Comparison of ENCODE assay signal across 28 mouse cellular contexts in genomic region chr8:34222187-34222586, GRCm38 (mm10).
"Had no signal": no experiment of that assay in that cellular context is flagged by ENCODE, and none has a peak within 500 bp of the region (broad histone marks: within the 10 kb centered on the region; RNA-seq: fewer than 3 reads in every experiment).

No protein-coding gene starts in this region.

- H3K4me2 ChIP-seq: embryonic facial prominence, embryonic 12.5 days; embryonic facial prominence, embryonic 13.5 days; embryonic facial prominence, embryonic 15.5 days; forebrain, embryonic 12.5 days; forebrain, embryonic 13.5 days; forebrain, embryonic 15.5 days had no signal

- H3K9ac ChIP-seq: embryonic facial prominence, embryonic 12.5 days; embryonic facial prominence, embryonic 13.5 days; embryonic facial prominence, embryonic 15.5 days; forebrain, embryonic 12.5 days; forebrain, embryonic 13.5 days; forebrain, embryonic 15.5 days had no signal

- DNase-seq: cerebellum, adult 2 months; cerebellum, adult 8-10 months; cerebellum, adult 9-10 months; cerebellum, adult 9-11 months; cerebellum, postnatal 10 days; cerebellum, postnatal 14 days; cerebellum, postnatal 25 days; cerebellum, postnatal 36 days; embryo, embryonic 11 days; gastrocnemius, adult 2 months; gastrocnemius, postnatal 10 days; gastrocnemius, postnatal 14 days; gastrocnemius, postnatal 25 days; gastrocnemius, postnatal 36 days; heart, adult 11 months; heart, adult 18-20 months; heart, adult 2 months had no signal

- H3K27ac ChIP-seq: embryonic facial prominence, embryonic 10.5 days; embryonic facial prominence, embryonic 12.5 days; embryonic facial prominence, embryonic 13.5 days; embryonic facial prominence, embryonic 15.5 days; forebrain, embryonic 10.5 days; forebrain, embryonic 12.5 days; forebrain, embryonic 13.5 days; forebrain, embryonic 15.5 days; gastrocnemius, adult 2 months; heart, adult 2 months; heart, embryonic 10.5 days had no signal

- H3K4me1 ChIP-seq: embryonic facial prominence, embryonic 10.5 days; embryonic facial prominence, embryonic 12.5 days; embryonic facial prominence, embryonic 13.5 days; embryonic facial prominence, embryonic 15.5 days had no signal

- H3K4me3 ChIP-seq: embryonic facial prominence, embryonic 10.5 days; embryonic facial prominence, embryonic 12.5 days; embryonic facial prominence, embryonic 13.5 days; embryonic facial prominence, embryonic 15.5 days; erythroblast, embryonic 14.5 days; forebrain, embryonic 10.5 days; forebrain, embryonic 12.5 days; forebrain, embryonic 13.5 days; forebrain, embryonic 15.5 days; gastrocnemius, adult 2 months; heart, adult 2 months; heart, embryonic 10.5 days had no signal

- H3K36me3 ChIP-seq: embryonic facial prominence, embryonic 10.5 days; embryonic facial prominence, embryonic 12.5 days; embryonic facial prominence, embryonic 13.5 days; embryonic facial prominence, embryonic 15.5 days; forebrain, embryonic 10.5 days; forebrain, embryonic 12.5 days; forebrain, embryonic 15.5 days; heart, embryonic 10.5 days had no signal

- ATAC-seq: forebrain, embryonic 13.5 days; forebrain, embryonic 15.5 days; forebrain, embryonic 16.5 days had no signal

- H3K9me3 ChIP-seq: embryonic facial prominence, embryonic 13.5 days; embryonic facial prominence, embryonic 15.5 days; forebrain, embryonic 13.5 days; forebrain, embryonic 15.5 days had no signal

- H3K27me3 ChIP-seq: embryonic facial prominence, embryonic 12.5 days; embryonic facial prominence, embryonic 13.5 days; embryonic facial prominence, embryonic 15.5 days; forebrain, embryonic 13.5 days; forebrain, embryonic 15.5 days had no signal
